19 mouse cellular contexts compared by ENCODE assay signal in genomic region chr10:28116982-28117381, GRCm38 (mm10). TPM values are rescaled to one million over a fixed set of nuclear protein-coding genes. Genes with fewer than 3 reads are reported as not detected.
DNase-seq lines count a peak whose midpoint lies in the region; ATAC-seq and TF ChIP-seq lines count a peak whose summit lies in the region.
"Had no signal": no experiment of that assay in that cellular context is flagged by ENCODE, and none has a peak within 500 bp of the region (broad histone marks: within the 10 kb centered on the region; RNA-seq: fewer than 3 reads in every experiment).

No protein-coding gene starts in this region.

- DNase-seq in heart, adult 2 months: no peak
- DNase-seq in heart, embryonic 10.5 days (ENCODE audit: low spot score): no peak
- DNase-seq in left cerebral cortex, adult 2 months (ENCODE audit: extremely low spot score in 1 of 2, low spot score in 2 of 2): no peak
- no peak for DNase-seq in left cerebral cortex, postnatal 36 days (ENCODE audit: low spot score in 2 of 2)
- DNase-seq in 416B (ENCODE audit: low read depth): peak; percentile 17
- no peak for DNase-seq in frontal cortex, postnatal 36 days (ENCODE audit: low spot score in 2 of 2)
- DNase-seq: adrenal gland, adult 8-10 months; adrenal gland, postnatal 36 days; cerebellum, adult 2 months; cerebellum, postnatal 10 days; gastrocnemius, postnatal 10 days; heart, postnatal 14 days had no signal

- H3K79me2 ChIP-seq in heart, adult 2 months (replicated peaks; ENCODE audit: control insufficient read depth, insufficient read depth, low read length): peaks cover 5% of the 10 kb centered on the region

- no peak for ATAC-seq in intestine, postnatal 0 days
- ATAC-seq: forebrain, embryonic 15.5 days; hindbrain, postnatal 0 days had no signal

- no peak overlapping the region for H3K4me3 ChIP-seq in heart, adult 2 months
- no peak overlapping the region for H3K4me3 ChIP-seq in heart, embryonic 10.5 days
- no peak overlapping the region for H3K4me3 ChIP-seq in left cerebral cortex, adult 2 months
- H3K4me3 ChIP-seq in intestine, postnatal 0 days (ENCODE audit: low read depth, low read length): no peak overlapping the region
- H3K4me3 ChIP-seq: embryonic facial prominence, embryonic 10.5 days; forebrain, embryonic 15.5 days; heart, embryonic 15.5 days; hindbrain, embryonic 13.5 days had no signal

- H3K27ac ChIP-seq in heart, adult 2 months: no peak overlapping the region
- H3K27ac ChIP-seq in heart, embryonic 10.5 days: no peak overlapping the region
- H3K27ac ChIP-seq in left cerebral cortex, adult 2 months: no peak overlapping the region
- no peak overlapping the region for H3K27ac ChIP-seq in intestine, postnatal 0 days (ENCODE audit: low read depth, low read length)
- H3K27ac ChIP-seq: embryonic facial prominence, embryonic 10.5 days; forebrain, embryonic 15.5 days; heart, embryonic 15.5 days; hindbrain, embryonic 13.5 days; hindbrain, postnatal 0 days had no signal

- peaks cover 4% of the 10 kb centered on the region for H3K4me1 ChIP-seq in heart, adult 2 months (ENCODE audit: control insufficient read depth, insufficient read depth, low read length)
- H3K4me1 ChIP-seq in heart, embryonic 10.5 days: peaks cover 8% of the 10 kb centered on the region; the same call in 1 of the 2 replicates
- H3K4me1 ChIP-seq in intestine, postnatal 0 days (replicated peaks; ENCODE audit: control insufficient read depth, insufficient read depth, low read length): peaks cover 19% of the 10 kb centered on the region
- H3K4me1 ChIP-seq: embryonic facial prominence, embryonic 10.5 days; forebrain, embryonic 15.5 days; hindbrain, embryonic 13.5 days had no signal

- intact Hi-C loops in heart, adult 2 months (cut with DNase I): no loop called here
- intact Hi-C loops in left cerebral cortex, adult 2 months (cut with DNase I): no loop called here
- intact Hi-C loops in left cerebral cortex, postnatal 36 days (cut with DNase I): no loop called here

- TF ChIP-seq CTCF in heart, adult 2 months (IDR thresholded peaks at IDR 0.05): peak; percentile 19; the same call in 1 of the 2 replicates
- peak; percentile 13 for TF ChIP-seq CTCF in left cerebral cortex, adult 2 months (IDR thresholded peaks at IDR 0.05)
- peak; percentile 33 for TF ChIP-seq CTCF in intestine, postnatal 0 days (IDR thresholded peaks at IDR 0.05; ENCODE audit: low read depth)

- H3K27me3 ChIP-seq in heart, adult 2 months (ENCODE audit: control insufficient read depth, insufficient read depth, low read length): no peaks in the 10 kb centered on the region
- H3K27me3 ChIP-seq in heart, embryonic 10.5 days (ENCODE audit: insufficient read depth, poor library complexity, severe bottlenecking): no peaks in the 10 kb centered on the region
- no peaks in the 10 kb centered on the region for H3K27me3 ChIP-seq in intestine, postnatal 0 days (replicated peaks; ENCODE audit: control insufficient read depth, insufficient read depth, low read length)
- H3K27me3 ChIP-seq: CH12.LX; forebrain, embryonic 15.5 days; heart, embryonic 15.5 days; hindbrain, embryonic 13.5 days had no signal

- H3K36me3 ChIP-seq in heart, adult 2 months (ENCODE audit: control insufficient read depth, insufficient read depth, low read length): peaks cover 2% of the 10 kb centered on the region; the same call in 1 of the 2 replicates
- H3K36me3 ChIP-seq in heart, embryonic 10.5 days: no peaks in the 10 kb centered on the region
- no peaks in the 10 kb centered on the region for H3K36me3 ChIP-seq in intestine, postnatal 0 days (ENCODE audit: control insufficient read depth, insufficient read depth)
- H3K36me3 ChIP-seq: embryonic facial prominence, embryonic 10.5 days; forebrain, embryonic 15.5 days; heart, embryonic 15.5 days; hindbrain, embryonic 13.5 days had no signal

- TF ChIP-seq POLR2A in heart, adult 2 months (IDR thresholded peaks at IDR 0.05; ENCODE audit: insufficient read depth, low read depth, low read length): no peak

- no peaks in the 10 kb centered on the region for H3K9me3 ChIP-seq in heart, embryonic 10.5 days
- H3K9me3 ChIP-seq in intestine, postnatal 0 days (ENCODE audit: control insufficient read depth): no peaks in the 10 kb centered on the region
- H3K9me3 ChIP-seq: forebrain, embryonic 15.5 days; heart, embryonic 15.5 days; hindbrain, embryonic 13.5 days had no signal

- no peak for TF ChIP-seq EP300 in heart, adult 2 months (IDR thresholded peaks at IDR 0.05; ENCODE audit: insufficient read depth, low read depth, low read length)

- H3K9ac ChIP-seq in heart, adult 2 months (ENCODE audit: low read depth, low read length): no peak overlapping the region
- H3K9ac ChIP-seq in intestine, postnatal 0 days (ENCODE audit: low read depth, low read length): no peak overlapping the region
- H3K9ac ChIP-seq: forebrain, embryonic 15.5 days; heart, embryonic 15.5 days; hindbrain, embryonic 13.5 days had no signal

- H3K4me2 ChIP-seq in intestine, postnatal 0 days (replicated peaks; ENCODE audit: low read depth): no peak overlapping the region
- H3K4me2 ChIP-seq: forebrain, embryonic 15.5 days; heart, embryonic 15.5 days; hindbrain, embryonic 13.5 days had no signal

RNA-seq across cellular contexts. Expression of gene Ptprk, which starts 42.4 kb away (rescaled TPM):
- total RNA-seq in heart, adult 2 months (2021): 10 to 100 TPM; 20.0 to 21.0 TPM
- polyA plus RNA-seq in heart, adult 2 months (2012; rRNA removed): 8.6 and 12.2 TPM in 2 replicates
- 32.5 and 39.0 TPM in 2 replicates for polyA plus RNA-seq in heart, embryonic 10.5 days (2016; fragmentation: Nextera tagmentation; extraction: Ambion mirVana)
- total RNA-seq in left cerebral cortex, adult 2 months (2021): 10 to 100 TPM; 82.2 to 85.5 TPM
- total RNA-seq in left cerebral cortex, postnatal 36 days (2021): 10 to 100 TPM; 72.8 to 87.9 TPM
- polyA plus RNA-seq in intestine, postnatal 0 days (2015; fragmentation: Nextera tagmentation; extraction: Ambion mirVana): 29.5 and 30.2 TPM in 2 replicates
- total RNA-seq: CH12.LX had no signal
